ENCODE assay signal across 8 mouse cellular contexts in genomic region chr11:105589877-105590641, GRCm38 (mm10). TPM values are rescaled to one million over a fixed set of nuclear protein-coding genes. Genes with fewer than 3 reads are reported as not detected.
DNase-seq lines count a peak whose midpoint lies in the region; ATAC-seq and TF ChIP-seq lines count a peak whose summit lies in the region.

TSS of gene Tanc2 (plus strand) at chr11:105589986.

- no peaks in the 10 kb centered on the region for H3K4me1 ChIP-seq in brown adipose tissue, adult 24 weeks (ENCODE audit: control insufficient read depth, insufficient read depth, insufficient read length, low read length)
- H3K4me1 ChIP-seq in forebrain, embryonic 14.5 days (ENCODE audit: control insufficient read depth, insufficient read depth, low read length) = no peaks in the 10 kb centered on the region
- peaks cover 8% of the 10 kb centered on the region for H3K4me1 ChIP-seq in heart, embryonic 16.5 days (ENCODE audit: control insufficient read depth, insufficient read depth, low read length)
- peaks cover 3% of the 10 kb centered on the region; the same call in 1 of the 2 replicates for H3K4me1 ChIP-seq in liver, postnatal 0 days (ENCODE audit: insufficient read depth)
- peaks cover 11% of the 10 kb centered on the region for H3K4me1 ChIP-seq in neural tube, embryonic 15.5 days

- peak within 1 kb of the TSS; percentile 96 for H3K27ac ChIP-seq in brown adipose tissue, adult 24 weeks (replicated peaks; ENCODE audit: low read depth, low read length)
- peak within 1 kb of the TSS; percentile 97 for H3K27ac ChIP-seq in forebrain, embryonic 14.5 days (ENCODE audit: low read depth, low read length)
- H3K27ac ChIP-seq in heart, embryonic 16.5 days (ENCODE audit: low read length) = peak within 1 kb of the TSS; percentile 93
- H3K27ac ChIP-seq in liver, postnatal 0 days (ENCODE audit: low read depth) = peak within 1 kb of the TSS; percentile 85
- H3K27ac ChIP-seq in neural tube, embryonic 15.5 days (replicated peaks) = peak within 1 kb of the TSS; percentile 96

- H3K4me3 ChIP-seq in brown adipose tissue, adult 24 weeks (ENCODE audit: insufficient read depth, low read depth, low read length) = peak within 1 kb of the TSS; percentile 99
- H3K4me3 ChIP-seq in forebrain, embryonic 14.5 days (ENCODE audit: low read depth, low read length) = peak within 1 kb of the TSS; percentile 92
- H3K4me3 ChIP-seq in heart, embryonic 16.5 days (ENCODE audit: low read length) = peak within 1 kb of the TSS; percentile 95
- H3K4me3 ChIP-seq in liver, postnatal 0 days (ENCODE audit: low read depth, low read length) = peak within 1 kb of the TSS; percentile 64
- peak within 1 kb of the TSS; percentile 93 for H3K4me3 ChIP-seq in neural tube, embryonic 15.5 days (replicated peaks)

- WGBS in forebrain, embryonic 14.5 days = under 1% methylated on average over 52 of the region's 87 CpGs
- WGBS in heart, embryonic 16.5 days = under 1% methylated on average over 53 of the region's 87 CpGs
- WGBS in liver, postnatal 0 days (ENCODE audit: insufficient replicate concordance) = under 1% methylated on average over 55 of the region's 87 CpGs
- WGBS in neural tube, embryonic 15.5 days = under 1% methylated on average over 86 of the region's 87 CpGs

- TF ChIP-seq CTCF in liver, postnatal 0 days (IDR thresholded peaks at IDR 0.05; ENCODE audit: low read depth) = no peak

- H3K9me3 ChIP-seq in forebrain, embryonic 14.5 days (replicated peaks; ENCODE audit: control insufficient read depth, low read length) = no peaks in the 10 kb centered on the region
- H3K9me3 ChIP-seq in heart, embryonic 16.5 days (replicated peaks; ENCODE audit: control insufficient read depth, low read length) = peaks cover 4% of the 10 kb centered on the region
- H3K9me3 ChIP-seq in liver, postnatal 0 days (ENCODE audit: low read length) = no peaks in the 10 kb centered on the region
- no peaks in the 10 kb centered on the region for H3K9me3 ChIP-seq in neural tube, embryonic 15.5 days (replicated peaks)

- peak within 1 kb of the TSS; percentile 95 for H3K9ac ChIP-seq in forebrain, embryonic 14.5 days (ENCODE audit: low read length)
- H3K9ac ChIP-seq in heart, embryonic 16.5 days (ENCODE audit: low read length) = peak within 1 kb of the TSS; percentile 98
- H3K9ac ChIP-seq in liver, postnatal 0 days (replicated peaks) = peak within 1 kb of the TSS; percentile 62
- peak within 1 kb of the TSS; percentile 98 for H3K9ac ChIP-seq in neural tube, embryonic 15.5 days (replicated peaks)

- peak; percentile 16 for DNase-seq in MN1 (ENCODE audit: low spot score)
- peak; percentile 84 for DNase-seq in forebrain, embryonic 14.5 days (ENCODE audit: low spot score)
- DNase-seq in kidney, postnatal 4 days = peak; percentile 73 to 80
- peak; percentile 42 for DNase-seq in liver, postnatal 0 days
- no peak for DNase-seq in retina, embryonic 14.5 days (ENCODE audit: low spot score)

- peak; percentile 44 for ATAC-seq in forebrain, embryonic 14.5 days
- peak; percentile 87 for ATAC-seq in heart, embryonic 16.5 days (replicated peaks; ENCODE audit: extremely low read depth, insufficient read depth, low FRiP score)
- ATAC-seq in liver, postnatal 0 days = peak; percentile 85
- peak; percentile 89 for ATAC-seq in neural tube, embryonic 15.5 days (ENCODE audit: low FRiP score)

- peak within 1 kb of the TSS; percentile 70 for H3K4me2 ChIP-seq in forebrain, embryonic 14.5 days (ENCODE audit: low read length)
- H3K4me2 ChIP-seq in heart, embryonic 16.5 days (ENCODE audit: low read depth, low read length) = peak within 1 kb of the TSS; percentile 81
- H3K4me2 ChIP-seq in liver, postnatal 0 days (ENCODE audit: low read depth, low read length) = peak within 1 kb of the TSS; percentile 91
- H3K4me2 ChIP-seq in neural tube, embryonic 15.5 days = peak within 1 kb of the TSS; percentile 63

- no peaks in the 10 kb centered on the region for H3K36me3 ChIP-seq in forebrain, embryonic 14.5 days (ENCODE audit: control insufficient read depth, insufficient read depth, low read length)
- no peaks in the 10 kb centered on the region for H3K36me3 ChIP-seq in heart, embryonic 16.5 days (ENCODE audit: control insufficient read depth, insufficient read depth)
- no peaks in the 10 kb centered on the region for H3K36me3 ChIP-seq in liver, postnatal 0 days (replicated peaks; ENCODE audit: insufficient read depth, low read length)
- H3K36me3 ChIP-seq in neural tube, embryonic 15.5 days = no peaks in the 10 kb centered on the region

- H3K27me3 ChIP-seq in forebrain, embryonic 14.5 days (replicated peaks; ENCODE audit: control insufficient read depth, insufficient read depth, low read length) = no peaks in the 10 kb centered on the region
- H3K27me3 ChIP-seq in heart, embryonic 16.5 days (ENCODE audit: control insufficient read depth, insufficient read depth, low read length) = no peaks in the 10 kb centered on the region
- H3K27me3 ChIP-seq in liver, postnatal 0 days (ENCODE audit: insufficient read depth, low read length) = no peaks in the 10 kb centered on the region
- no peaks in the 10 kb centered on the region for H3K27me3 ChIP-seq in neural tube, embryonic 15.5 days (replicated peaks)

- TF ChIP-seq EP300 in liver, postnatal 0 days (IDR thresholded peaks at IDR 0.05; ENCODE audit: low read depth) = no peak

RNA-seq across cellular contexts. Expression of gene Tanc2, which starts in this region (rescaled TPM):
- 2.0 and 6.9 TPM in 2 replicates for polyA plus RNA-seq in brown adipose tissue, adult 24 weeks (2012; ENCODE audit: insufficient read depth, insufficient read length, missing spikeins)
- 20.8 and 29.2 TPM in 2 replicates for polyA plus RNA-seq in forebrain, embryonic 14.5 days (2014; fragmentation: Nextera tagmentation; extraction: Ambion mirVana)
- 8.0 and 8.9 TPM in 2 replicates for polyA plus RNA-seq in heart, embryonic 16.5 days (2015; fragmentation: Nextera tagmentation; extraction: Ambion mirVana)
- 1.5 and 1.8 TPM in 2 replicates for polyA plus RNA-seq in liver, postnatal 0 days (2015; fragmentation: Nextera tagmentation; extraction: Ambion mirVana)
- 43.4 and 46.7 TPM in 2 replicates for polyA plus RNA-seq in neural tube, embryonic 15.5 days (2015; fragmentation: Nextera tagmentation; extraction: Ambion mirVana)
